Mouse (Mus musculus): ENCODE data around the gene Dld.

- TF ChIP-seq GATA1 (IDR thresholded peaks at IDR 0.05; ENCODE audit: borderline replicate concordance, low read length): no peak
- TF ChIP-seq CTCF (IDR thresholded peaks at IDR 0.05; ENCODE audit: low read depth, low read length): no peak
- TF ChIP-seq POLR2AphosphoS5 (IDR thresholded peaks at IDR 0.05; ENCODE audit: insufficient replicate concordance, low read depth, low read length): no peak
- no peak for TF ChIP-seq TAL1 (conservative IDR thresholded peaks at IDR 0.05; ENCODE audit: low read depth, low read length)
Observed at GRCm38 (mm10) chr12:31302766-31303511, 48.3 kb downstream of the Dld start.
